Mouse (Mus musculus): ENCODE results near the gene Map3k5. TPM values are rescaled to one million over a fixed set of nuclear protein-coding genes. Genes with fewer than 3 reads are reported as not detected.

Map3k5 gene
- polyA plus RNA-seq, 1 experiment = 4.0 TPM

- H3K27me3 ChIP-seq (ENCODE audit: control insufficient read depth, insufficient read depth, low read length) = no peaks in the 10 kb centered on the region
- H3K27ac ChIP-seq (ENCODE audit: insufficient read depth, low read length) = no peak overlapping the region
- TF ChIP-seq CTCF (IDR thresholded peaks at IDR 0.05; ENCODE audit: extremely low read depth, insufficient read depth, insufficient read length, insufficient replicate concordance) (no peak), POLR2A (IDR thresholded peaks at IDR 0.05; ENCODE audit: low read depth, low read length) (no peak)
- peaks cover 13% of the 10 kb centered on the region; the same call in 1 of the 2 replicates for H3K4me1 ChIP-seq (ENCODE audit: control insufficient read depth, insufficient read depth, insufficient read length)
- no peak for DNase-seq (ENCODE audit: low read depth in 1 of 2, low spot score in 2 of 2)
- no peaks in the 10 kb centered on the region for H3K36me3 ChIP-seq (ENCODE audit: control insufficient read depth, insufficient read depth, low read length)
- H3K4me3 ChIP-seq (ENCODE audit: extremely low read depth, insufficient read depth, insufficient read length) = no peak overlapping the region
- 23% methylated on average over 4 of the region's 4 CpGs for WGBS
Observed at GRCm38 (mm10) chr10:20040677-20041076, 106.4 kb downstream of the Map3k5 start.

- no peak for DNase-seq (ENCODE audit: low read depth in 1 of 2, low spot score in 2 of 2)
- H3K27ac ChIP-seq (ENCODE audit: insufficient read depth, low read length) = no peak overlapping the region
- H3K36me3 ChIP-seq (ENCODE audit: control insufficient read depth, insufficient read depth, low read length) = peaks cover 5% of the 10 kb centered on the region
- 91% methylated on average over 8 of the region's 8 CpGs for WGBS
- H3K4me1 ChIP-seq (ENCODE audit: control insufficient read depth, insufficient read depth, insufficient read length) = peaks cover 8% of the 10 kb centered on the region; the same call in 1 of the 2 replicates
- H3K4me3 ChIP-seq (ENCODE audit: extremely low read depth, insufficient read depth, insufficient read length) = no peak overlapping the region
- no peaks in the 10 kb centered on the region for H3K27me3 ChIP-seq (ENCODE audit: control insufficient read depth, insufficient read depth, low read length)
- TF ChIP-seq CTCF (IDR thresholded peaks at IDR 0.05; ENCODE audit: extremely low read depth, insufficient read depth, insufficient read length, insufficient replicate concordance) (no peak), POLR2A (IDR thresholded peaks at IDR 0.05; ENCODE audit: low read depth, low read length) (no peak)
Observed at GRCm38 (mm10) chr10:20042081-20042480, 107.8 kb downstream of the Map3k5 start.

- DNase-seq (ENCODE audit: low read depth in 1 of 2, low spot score in 2 of 2) = no peak
- Histone ChIP-seq H3K36me3 (ENCODE audit: control insufficient read depth, insufficient read depth, low read length) (peaks cover 7% of the 10 kb centered on the region), H3K4me3 (ENCODE audit: extremely low read depth, insufficient read depth, insufficient read length) (no peak overlapping the region), H3K27ac (ENCODE audit: insufficient read depth, low read length) (no peak overlapping the region), H3K4me1 (ENCODE audit: control insufficient read depth, insufficient read depth, insufficient read length) (peaks cover 4% of the 10 kb centered on the region; the same call in 1 of the 2 replicates), H3K27me3 (ENCODE audit: control insufficient read depth, insufficient read depth, low read length) (no peaks in the 10 kb centered on the region)
- TF ChIP-seq CTCF (IDR thresholded peaks at IDR 0.05; ENCODE audit: extremely low read depth, insufficient read depth, insufficient read length, insufficient replicate concordance) = no peak
- no peak for TF ChIP-seq POLR2A (IDR thresholded peaks at IDR 0.05; ENCODE audit: low read depth, low read length)
- 88% methylated on average over 2 of the region's 2 CpGs for WGBS
Observed at GRCm38 (mm10) chr10:20044051-20044450, 109.8 kb downstream of the Map3k5 start.

- 85% methylated on average over 4 of the region's 4 CpGs for WGBS
- TF ChIP-seq POLR2A (IDR thresholded peaks at IDR 0.05; ENCODE audit: low read depth, low read length) (no peak), CTCF (IDR thresholded peaks at IDR 0.05; ENCODE audit: extremely low read depth, insufficient read depth, insufficient read length, insufficient replicate concordance) (no peak)
- Histone ChIP-seq H3K27ac (ENCODE audit: insufficient read depth, low read length) (no peak overlapping the region), H3K36me3 (ENCODE audit: control insufficient read depth, insufficient read depth, low read length) (peaks cover 7% of the 10 kb centered on the region), H3K4me3 (ENCODE audit: extremely low read depth, insufficient read depth, insufficient read length) (no peak overlapping the region), H3K27me3 (ENCODE audit: control insufficient read depth, insufficient read depth, low read length) (no peaks in the 10 kb centered on the region), H3K4me1 (ENCODE audit: control insufficient read depth, insufficient read depth, insufficient read length) (no peaks in the 10 kb centered on the region)
- no peak for DNase-seq (ENCODE audit: low read depth in 1 of 2, low spot score in 2 of 2)
Observed at GRCm38 (mm10) chr10:20045733-20046495, 111.6 kb downstream of the Map3k5 start.

GRCm38 (mm10) chr10:20056859-20057644 lies 122.8 kb downstream of the Map3k5 start:
- 92% methylated on average over 14 of the region's 14 CpGs for WGBS

GRCm38 (mm10) chr10:20058031-20058430 lies 123.8 kb downstream of the Map3k5 start:
- no peak for DNase-seq (ENCODE audit: low read depth in 1 of 2, low spot score in 2 of 2)
- H3K27me3 ChIP-seq (ENCODE audit: control insufficient read depth, insufficient read depth, low read length) = no peaks in the 10 kb centered on the region
- no peak for TF ChIP-seq CTCF (IDR thresholded peaks at IDR 0.05; ENCODE audit: extremely low read depth, insufficient read depth, insufficient read length, insufficient replicate concordance)
- TF ChIP-seq POLR2A (IDR thresholded peaks at IDR 0.05; ENCODE audit: low read depth, low read length) = no peak
- H3K4me1 ChIP-seq (ENCODE audit: control insufficient read depth, insufficient read depth, insufficient read length) = peaks cover 17% of the 10 kb centered on the region
- H3K27ac ChIP-seq (ENCODE audit: insufficient read depth, low read length) = no peak overlapping the region
- no peak overlapping the region for H3K4me3 ChIP-seq (ENCODE audit: extremely low read depth, insufficient read depth, insufficient read length)
- peaks cover 4% of the 10 kb centered on the region for H3K36me3 ChIP-seq (ENCODE audit: control insufficient read depth, insufficient read depth, low read length)
- 77% methylated on average over 10 of the region's 10 CpGs for WGBS

More at GRCm38 (mm10) chr10:20056859-20057644, 122.8 kb downstream of the Map3k5 start:
- no peak overlapping the region for H3K27ac ChIP-seq (ENCODE audit: insufficient read depth, low read length)
- peaks cover 17% of the 10 kb centered on the region for H3K4me1 ChIP-seq (ENCODE audit: control insufficient read depth, insufficient read depth, insufficient read length)
- H3K36me3 ChIP-seq (ENCODE audit: control insufficient read depth, insufficient read depth, low read length) = peaks cover 3% of the 10 kb centered on the region
- DNase-seq (ENCODE audit: low read depth in 1 of 2, low spot score in 2 of 2) = no peak
- H3K27me3 ChIP-seq (ENCODE audit: control insufficient read depth, insufficient read depth, low read length) = no peaks in the 10 kb centered on the region
- TF ChIP-seq CTCF (IDR thresholded peaks at IDR 0.05; ENCODE audit: extremely low read depth, insufficient read depth, insufficient read length, insufficient replicate concordance) = no peak
- TF ChIP-seq POLR2A (IDR thresholded peaks at IDR 0.05; ENCODE audit: low read depth, low read length) = no peak
- H3K4me3 ChIP-seq (ENCODE audit: extremely low read depth, insufficient read depth, insufficient read length) = no peak overlapping the region

Data from spleen, adult 2 months (tissue).